Mouse (Mus musculus) E14TG2a.4 (cell line): ENCODE data around the gene Hpd.

ENCODE experiments used
- CTCF ChIP-seq: conservative IDR thresholded peaks from 2 replicates; pipeline ENCODE4 v1.5.1; 2014; ENCODE audit warnings: low read length
- POU5F1 ChIP-seq: IDR thresholded peaks from 2 replicates; pipeline ENCODE4 v1.6.1; 2014; ENCODE audit warnings: low read length, borderline replicate concordance

GRCm38 (mm10) chr5:123201987-123202386, 19.5 kb upstream of the Hpd start:
- no peak for TF ChIP-seq CTCF
- TF ChIP-seq POU5F1, result no peak
